Mouse (Mus musculus) liver, adult 2 months (tissue): ENCODE measurements around the gene Irs3. TPM values are rescaled to one million over a fixed set of nuclear protein-coding genes. Genes with fewer than 3 reads are reported as not detected.

Source experiments
- DNase-seq: peaks from one replicate; pipeline ENCODE4 v3.0.0-alpha.2; 2011; ENCODE audit warnings: low read depth, low spot score; ENCODE audit errors: extremely low read depth
- H3K27ac ChIP-seq: fragments of 200-500 bp; replicated peaks from 2 replicates; pipeline ENCODE4 v1.5.1; 2012; ENCODE audit warnings: low read depth, mild to moderate bottlenecking, control low read depth, inconsistent platforms, low read length; ENCODE audit not compliant: insufficient read depth
- H3K27me3 ChIP-seq: fragments of 200-500 bp; 2 replicates; pipeline ENCODE4 v1.6.1; 2012; ENCODE audit warnings: mild to moderate bottlenecking, moderate library complexity, low read length, inconsistent platforms; ENCODE audit not compliant: control insufficient read depth, insufficient read depth
- H3K36me3 ChIP-seq: fragments of 200-500 bp; 2 replicates; pipeline ENCODE4 v1.6.1; 2012; ENCODE audit warnings: low read length, inconsistent platforms; ENCODE audit not compliant: control insufficient read depth, insufficient read depth
- H3K4me1 ChIP-seq: fragments of 200-500 bp; 2 replicates; pipeline ENCODE4 v1.6.1; 2011; ENCODE audit warnings: low read length; ENCODE audit not compliant: control insufficient read depth, insufficient read depth
- H3K4me3 ChIP-seq: fragments of 200-500 bp; 2 replicates; pipeline ENCODE4 v1.5.1; 2011; ENCODE audit warnings: low read depth, mild to moderate bottlenecking, control low read depth, low read length, moderate library complexity; ENCODE audit not compliant: insufficient read depth
- H3K79me2 ChIP-seq: fragments of 200-500 bp; 2 replicates; pipeline ENCODE4 v1.6.1; 2012; ENCODE audit warnings: inconsistent platforms, mild to moderate bottlenecking, low read length, moderate library complexity; ENCODE audit not compliant: control insufficient read depth, insufficient read depth
- H3K9ac ChIP-seq: fragments of 200-500 bp; 2 replicates; pipeline ENCODE4 v1.6.1; 2012; ENCODE audit warnings: low read depth, mild to moderate bottlenecking, control low read depth, inconsistent platforms, low read length
- CTCF ChIP-seq: fragments of 200-500 bp; IDR thresholded peaks from 2 replicates; pipeline ENCODE4 v1.5.1; 2011; ENCODE audit warnings: low read depth, low read length, control low read depth
- POLR2A ChIP-seq: fragments of 200-500 bp; IDR thresholded peaks from 2 replicates; pipeline ENCODE4 v1.6.1; 2011; ENCODE audit warnings: low read length, control low read depth; ENCODE audit not compliant: insufficient read depth; ENCODE audit errors: extremely low read depth
- WGBS: fragments of 180-500 bp; shearing (Covaris S2); methylation state at CpG from one replicate; pipeline ENCODE4 v1.1.7; 2018; 5-methylcytosine and 5-hydroxymethylcytosine counted together
- polyA plus RNA-seq: library from polyadenylated mRNA; depleted of rRNA; stranded (reverse); fragments of >200 nt; gene quantifications from 2 replicates; pipeline ENCODE4 v1.2.3, GENCODE M21; 2012
- total RNA-seq: library from RNA; depleted of rRNA; stranded (reverse); fragments of >200 nt; gene quantifications from 2 replicates; pipeline ENCODE4 v1.2.3, GENCODE M21; 2014

Irs3 gene
- total and polyA plus RNA-seq, 2 experiments, result 0.20 TPM; not detected in 1

- peak; percentile 85 for DNase-seq
- Histone ChIP-seq H3K4me1 (peaks cover 44% of the 10 kb centered on the region), H3K79me2 (peaks cover 19% of the 10 kb centered on the region; the same call in 1 of the 2 replicates), H3K36me3 (peaks cover 9% of the 10 kb centered on the region), H3K27ac (peak overlapping the region; percentile 79), H3K4me3 (no peak overlapping the region), H3K9ac (peak overlapping the region; percentile 52), H3K27me3 (no peaks in the 10 kb centered on the region)
- WGBS, result 2% methylated on average over 9 of the region's 9 CpGs
- TF ChIP-seq POLR2A (no peak), CTCF (no peak)
These were observed 26.1 kb upstream of the Irs3 start for GRCm38 (mm10) chr5:137671443-137672240.

GRCm38 (mm10) chr5:137670240-137670639 lies 24.7 kb upstream of the Irs3 start:
- Histone ChIP-seq H3K4me3 (no peak overlapping the region), H3K9ac (no peak overlapping the region), H3K4me1 (peaks cover 34% of the 10 kb centered on the region), H3K79me2 (peaks cover 19% of the 10 kb centered on the region; the same call in 1 of the 2 replicates), H3K36me3 (peaks cover 17% of the 10 kb centered on the region), H3K27me3 (no peaks in the 10 kb centered on the region), H3K27ac (no peak overlapping the region)
- WGBS, result 90% methylated on average over 1 of the region's 1 CpGs
- no peak for DNase-seq
- TF ChIP-seq CTCF (no peak; the same call in 1 of the 2 replicates), POLR2A (no peak)

- Histone ChIP-seq H3K9ac (no peak overlapping the region), H3K36me3 (peaks cover 22% of the 10 kb centered on the region), H3K4me3 (no peak overlapping the region), H3K4me1 (peaks cover 29% of the 10 kb centered on the region), H3K27ac (no peak overlapping the region), H3K27me3 (no peaks in the 10 kb centered on the region), H3K79me2 (peaks cover 19% of the 10 kb centered on the region)
- no peak for DNase-seq
- 81% methylated on average over 10 of the region's 10 CpGs for WGBS
- TF ChIP-seq POLR2A (no peak), CTCF (no peak)
These were observed 23.5 kb upstream of the Irs3 start for GRCm38 (mm10) chr5:137668971-137669370.

GRCm38 (mm10) chr5:137663057-137663456 lies 17.5 kb upstream of the Irs3 start:
- no peak overlapping the region for H3K4me3 ChIP-seq
- H3K79me2 ChIP-seq, result peaks cover 3% of the 10 kb centered on the region; the same call in 1 of the 2 replicates
- H3K27ac ChIP-seq, result no peak overlapping the region
- no peak for DNase-seq
- H3K36me3 ChIP-seq, result peaks cover 41% of the 10 kb centered on the region
- no peaks in the 10 kb centered on the region for H3K27me3 ChIP-seq
- WGBS, result 90% methylated on average over 9 of the region's 9 CpGs
- no peak overlapping the region for H3K9ac ChIP-seq
- no peak for TF ChIP-seq POLR2A
- TF ChIP-seq CTCF, result no peak
- peaks cover 4% of the 10 kb centered on the region; the same call in 1 of the 2 replicates for H3K4me1 ChIP-seq

GRCm38 (mm10) chr5:137660064-137660688 lies 14.7 kb upstream of the Irs3 start:
- Histone ChIP-seq H3K79me2 (no peaks in the 10 kb centered on the region; the same call in 1 of the 2 replicates), H3K27ac (no peak overlapping the region), H3K27me3 (no peaks in the 10 kb centered on the region), H3K4me3 (no peak overlapping the region), H3K9ac (no peak overlapping the region), H3K36me3 (peaks cover 29% of the 10 kb centered on the region), H3K4me1 (peaks cover 4% of the 10 kb centered on the region; the same call in 1 of the 2 replicates)
- WGBS, result 81% methylated on average over 6 of the region's 6 CpGs
- no peak for TF ChIP-seq POLR2A
- no peak for TF ChIP-seq CTCF
- DNase-seq, result no peak

- TF ChIP-seq CTCF (peak; percentile 79), POLR2A (no peak)
- peak; percentile 72 for DNase-seq
- no peaks in the 10 kb centered on the region for H3K79me2 ChIP-seq
- no peak overlapping the region for H3K4me3 ChIP-seq
- H3K36me3 ChIP-seq, result peaks cover 27% of the 10 kb centered on the region
- no peak overlapping the region for H3K9ac ChIP-seq
- WGBS, result 26% methylated on average over 6 of the region's 6 CpGs
- H3K27ac ChIP-seq, result no peak overlapping the region
- H3K27me3 ChIP-seq, result no peaks in the 10 kb centered on the region
- H3K4me1 ChIP-seq, result peaks cover 11% of the 10 kb centered on the region
These were observed 11.5 kb upstream of the Irs3 start for GRCm38 (mm10) chr5:137656977-137657376.
